Mouse (Mus musculus) heart, postnatal 36 days (tissue): ENCODE data around the gene Cc2d2a. TPM values are rescaled to one million over a fixed set of nuclear protein-coding genes. Genes with fewer than 3 reads are reported as not detected.
A peak's percentile ranks its signal among the peaks of the same experiment; 100 is the strongest.

Source experiments
- DNase-seq, 2 experiments: peaks; one replicate each; pipeline ENCODE4 v3.0.0; 2021 to 2022
- intact Hi-C: fragments of 180-260 bp; cut with DNase I; formaldehyde crosslinking; loops from one replicate; pipeline ENCODE4 v1.15.1; 2025
- total RNA-seq, 2 experiments: library from RNA; stranded (reverse); gene quantifications; 2 replicates each; pipeline ENCODE4 v1.2.3; 2021

Cc2d2a gene
- total RNA-seq, 2 experiments from 2014 or later, result 9.6 to 10.3 TPM

DNA sequence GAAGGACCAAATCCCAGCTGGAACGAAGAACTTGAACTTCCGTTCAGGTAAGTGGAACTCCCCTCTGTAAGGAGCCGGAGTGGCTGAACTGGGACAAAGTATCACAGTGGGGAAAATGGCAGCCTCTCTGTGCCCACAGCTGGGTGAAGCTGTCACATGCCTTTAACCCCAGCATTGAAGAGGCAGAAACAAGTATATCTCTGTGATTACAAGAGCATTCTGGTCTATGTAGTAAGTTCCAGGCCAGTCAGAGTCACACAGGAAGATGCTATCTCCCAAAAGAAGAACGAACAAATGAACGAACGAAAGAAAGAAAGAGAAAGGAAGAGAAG, 60.3 kb downstream of the Cc2d2a start:
- intact Hi-C loops, result no loop called here
- DNase-seq, result no peak

DNA sequence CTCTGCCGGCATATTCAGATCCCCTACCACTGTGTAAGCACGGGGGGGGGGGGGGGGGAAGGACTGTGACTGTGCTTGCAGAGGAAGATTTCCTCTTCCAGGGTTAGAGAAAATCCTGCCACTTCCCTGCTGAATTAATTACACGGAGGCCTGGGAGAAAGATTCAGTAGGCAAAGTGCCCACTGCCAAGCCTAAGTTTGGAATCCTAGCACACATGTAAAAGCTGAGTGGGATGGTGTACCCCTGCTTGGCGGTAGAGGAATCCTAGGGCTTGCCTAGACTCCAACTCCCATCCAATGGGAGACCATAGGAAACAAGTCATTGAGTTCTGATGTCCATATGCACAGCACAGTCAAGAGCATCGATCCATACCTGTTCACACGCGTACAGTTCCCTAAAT, 61.7 kb downstream of the Cc2d2a start:
- intact Hi-C loops, result no loop called here
- DNase-seq, result no peak

DNA sequence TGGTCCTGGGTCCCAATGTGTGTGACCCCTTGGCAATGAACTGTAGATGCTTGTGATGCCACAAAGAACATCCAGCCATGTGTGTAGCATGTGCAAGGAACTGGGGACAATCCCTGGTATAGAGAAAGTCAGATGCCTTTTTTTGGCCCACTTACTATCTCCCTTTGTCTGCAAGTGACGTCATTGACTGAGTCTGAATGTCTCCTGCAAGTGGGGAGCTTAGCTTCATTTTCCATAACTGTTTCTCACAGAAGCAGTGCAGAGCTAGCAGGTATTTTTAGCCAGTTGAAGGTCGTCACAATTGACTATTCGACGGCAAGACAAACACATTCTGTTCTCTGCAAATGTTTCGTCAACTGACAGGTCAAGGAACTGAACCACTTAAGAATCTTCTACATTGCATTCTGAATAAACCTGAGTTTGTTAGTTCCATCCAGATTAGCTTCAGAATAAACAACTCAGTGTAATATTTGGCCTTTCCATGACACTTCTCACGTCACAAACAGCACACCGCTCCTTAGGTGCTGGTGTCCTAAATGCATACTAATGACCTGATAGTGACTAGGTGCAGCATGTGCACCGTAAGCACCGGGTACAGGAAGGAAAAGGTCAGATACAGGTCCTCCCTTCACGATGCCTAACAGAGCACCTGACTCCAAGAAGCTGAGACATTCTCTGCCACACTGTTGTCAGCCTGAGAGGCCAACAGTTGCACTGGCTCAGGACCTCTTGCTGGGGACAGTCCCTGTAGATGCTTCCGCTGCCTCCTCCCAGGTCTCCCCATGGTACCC, 66.4 kb downstream of the Cc2d2a start:
- DNase-seq, result no peak
- intact Hi-C loops, result loop anchor here (2.0 kb wide), 1 partner anchor 14 kb away; no protein-coding TSS in a partner anchor

DNA sequence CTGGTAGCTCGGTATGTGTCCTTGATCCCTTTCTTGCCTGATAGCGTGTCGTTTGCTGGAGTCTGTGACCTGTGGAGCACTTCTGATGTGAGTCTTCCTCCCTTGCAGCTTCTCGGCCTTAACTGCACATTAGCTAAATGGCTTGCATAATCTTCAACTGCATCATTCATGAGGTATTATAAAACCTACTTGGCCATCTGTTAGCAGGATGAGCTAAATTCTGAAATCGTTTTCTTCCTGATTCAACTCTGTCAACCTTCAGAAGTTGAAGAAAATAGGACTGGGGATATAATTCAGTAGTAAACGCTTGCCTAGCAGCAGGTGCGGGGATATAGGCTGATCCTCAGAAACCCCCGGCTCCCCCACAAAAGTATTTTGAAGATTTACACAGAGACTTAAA, 70.2 kb downstream of the Cc2d2a start:
- DNase-seq, result no peak
- intact Hi-C loops, result no loop called here

DNA sequence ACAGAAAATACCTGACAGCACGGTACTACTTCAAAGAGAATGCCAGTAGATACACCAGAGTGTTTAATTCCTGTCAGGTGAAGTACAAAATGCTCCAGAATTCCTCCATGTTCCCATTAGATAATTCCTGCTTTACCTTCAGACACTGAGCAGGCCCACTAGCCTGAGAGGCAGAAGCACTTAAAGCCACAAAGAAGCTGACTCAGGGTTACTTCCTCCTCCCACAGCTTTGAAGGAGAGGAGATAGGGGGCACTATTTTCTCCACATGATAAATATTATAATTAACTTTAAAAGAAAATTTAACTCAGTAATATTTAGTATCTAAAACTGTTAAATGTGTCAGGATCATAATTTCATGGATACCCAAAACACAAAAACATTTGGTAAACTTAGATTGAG, 82.0 kb downstream of the Cc2d2a start:
- intact Hi-C loops, result no loop called here
- DNase-seq, result no peak

DNA sequence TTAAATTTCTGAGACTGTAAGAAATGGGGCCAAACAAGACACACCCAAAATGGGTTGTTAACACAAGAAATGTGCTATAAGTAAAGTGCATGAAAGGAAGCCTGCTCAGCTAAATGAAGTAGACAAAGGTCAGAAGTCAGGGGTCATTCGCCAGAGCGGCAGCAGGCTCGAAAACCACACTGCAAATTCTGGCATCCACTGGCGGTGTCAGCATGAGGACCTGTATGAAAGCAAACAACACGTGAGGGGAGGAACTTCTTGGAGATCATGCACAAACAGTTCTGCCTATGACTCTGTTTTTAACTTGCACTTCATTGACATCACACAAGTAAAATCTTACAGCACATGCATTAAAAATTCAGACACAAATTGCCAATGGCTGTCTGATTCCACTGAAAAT, 83.0 kb downstream of the Cc2d2a start:
- DNase-seq, result no peak
- intact Hi-C loops, result no loop called here

DNA sequence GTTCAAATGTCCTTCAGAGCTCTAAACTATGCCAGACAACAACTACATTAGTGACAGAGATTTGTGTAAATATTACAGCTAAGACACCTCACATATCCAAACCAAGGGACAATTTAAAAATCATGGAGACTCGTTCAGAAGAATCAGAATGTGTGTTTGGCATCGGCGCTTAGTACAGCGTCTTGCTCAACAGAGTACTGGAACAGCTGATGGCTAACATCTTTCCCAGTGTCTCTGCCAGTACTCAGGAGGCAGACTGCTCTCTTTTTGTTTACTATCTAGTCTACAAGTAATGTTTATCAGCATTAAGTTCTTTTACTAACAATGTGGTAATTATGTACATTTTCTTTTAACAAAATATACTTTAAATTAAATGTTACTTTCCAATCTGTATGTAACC, 85.9 kb downstream of the Cc2d2a start:
- intact Hi-C loops, result no loop called here
- DNase-seq, result no peak

DNA sequence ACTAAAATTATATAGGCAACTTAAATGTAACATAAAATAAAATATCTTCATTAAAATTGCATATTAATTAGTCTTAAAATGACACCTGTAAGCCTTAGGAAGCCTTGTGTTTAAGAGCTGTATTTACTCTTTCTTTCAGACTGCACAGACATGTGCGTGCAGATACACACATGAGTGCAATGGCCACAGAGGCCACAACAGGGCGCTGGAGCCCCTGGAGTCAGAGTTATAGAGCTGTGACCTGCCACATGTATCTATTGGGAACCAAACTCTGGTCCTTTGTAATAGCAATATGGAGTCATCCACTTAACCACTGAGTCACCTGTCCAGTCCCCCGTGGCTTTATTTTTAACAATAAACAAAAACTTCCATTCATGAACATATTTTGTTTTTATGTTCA, 86.9 kb downstream of the Cc2d2a start:
- no peak for DNase-seq
- intact Hi-C loops, result no loop called here

DNA sequence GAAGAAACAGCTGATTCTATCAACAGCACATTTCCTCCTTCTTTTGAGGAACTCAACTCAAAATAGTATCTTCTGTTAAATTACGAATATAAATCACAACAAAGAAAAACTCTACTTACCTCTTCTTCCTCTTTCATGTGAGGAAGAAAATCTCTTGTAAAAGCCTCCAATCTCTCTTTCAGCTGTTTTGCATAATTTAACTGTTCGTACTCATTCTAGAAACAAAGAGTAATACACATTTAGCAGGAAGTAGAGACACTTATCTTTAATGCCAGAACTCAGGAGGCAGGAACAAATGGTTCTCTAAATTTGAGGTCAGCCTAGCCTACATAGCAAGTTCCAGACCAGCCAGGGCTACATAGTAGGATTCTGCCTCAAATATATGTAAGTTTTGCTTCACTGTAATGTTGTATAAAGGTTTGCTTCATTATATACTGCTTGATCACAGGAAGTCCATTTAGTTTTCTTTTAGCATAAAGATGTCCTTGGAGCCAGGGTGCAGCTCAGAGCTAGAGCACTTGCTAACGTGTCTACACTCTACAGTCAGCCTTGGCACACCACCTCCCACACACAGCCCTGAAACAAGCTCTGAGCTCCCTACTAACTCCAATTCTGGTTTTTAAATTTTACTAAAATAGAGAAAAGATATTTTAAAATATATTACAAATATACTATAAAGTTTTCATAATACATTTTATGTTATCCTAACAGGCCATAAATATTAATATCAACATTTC, 108.6 kb downstream of the Cc2d2a start:
- no peak for DNase-seq
- intact Hi-C loops, result no loop called here

DNA sequence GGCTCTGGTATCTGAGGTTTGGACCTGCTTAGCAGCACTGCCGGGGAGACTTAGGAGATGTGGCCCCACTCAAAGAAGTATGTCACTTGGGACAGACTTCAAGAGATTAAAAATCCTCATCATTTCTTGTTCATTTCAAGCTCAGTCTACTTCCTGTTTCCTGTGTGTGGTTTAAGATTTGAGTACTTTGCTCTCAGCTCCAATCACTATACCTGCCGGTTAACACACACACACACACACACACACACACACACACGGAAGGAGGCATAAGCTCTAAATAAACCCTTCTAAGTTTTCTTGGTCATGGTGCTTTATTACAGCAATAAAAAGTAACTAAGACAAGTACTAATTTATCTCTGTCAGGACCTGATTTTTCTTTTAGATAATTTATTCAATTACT, 109.4 kb downstream of the Cc2d2a start:
- no peak for DNase-seq
- intact Hi-C loops, result no loop called here

DNA sequence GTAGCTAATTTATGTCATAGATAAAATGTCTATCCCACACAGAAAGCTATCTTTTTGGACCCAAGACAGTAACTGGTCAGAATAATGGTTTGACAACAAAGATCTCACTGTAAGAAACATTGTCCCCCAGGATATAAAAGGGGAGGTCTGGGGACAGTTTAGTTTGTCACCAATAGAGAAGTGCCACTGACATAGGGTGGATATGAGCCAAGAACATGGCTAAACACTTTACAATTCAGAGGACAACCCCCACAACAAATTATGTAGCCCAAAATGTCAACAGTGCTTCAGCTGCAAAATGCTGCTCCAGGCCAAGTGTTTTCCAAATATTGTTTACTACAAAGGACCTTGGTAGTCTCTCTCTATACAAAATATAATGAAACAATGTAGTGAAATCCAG, 114.3 kb downstream of the Cc2d2a start:
- DNase-seq, result no peak
- intact Hi-C loops, result no loop called here

DNA sequence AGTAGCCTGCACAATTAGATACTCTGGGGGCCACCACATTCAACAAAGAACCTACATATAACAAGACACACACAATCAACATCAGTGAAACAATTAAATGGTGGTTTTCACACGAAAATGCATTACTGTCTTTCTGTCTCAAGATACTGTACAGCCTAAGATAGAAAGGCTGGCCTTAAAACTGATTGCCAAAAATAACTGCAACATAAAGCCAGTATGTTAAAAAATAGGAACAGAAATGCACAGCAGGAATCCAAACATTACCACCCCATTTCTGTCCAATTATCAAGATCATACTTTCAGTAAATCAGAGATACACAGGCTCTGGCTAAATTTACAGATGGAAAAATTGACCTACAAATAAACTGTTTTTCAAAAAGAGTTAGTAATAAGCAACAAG, 114.8 kb downstream of the Cc2d2a start:
- intact Hi-C loops, result no loop called here
- no peak for DNase-seq

DNA sequence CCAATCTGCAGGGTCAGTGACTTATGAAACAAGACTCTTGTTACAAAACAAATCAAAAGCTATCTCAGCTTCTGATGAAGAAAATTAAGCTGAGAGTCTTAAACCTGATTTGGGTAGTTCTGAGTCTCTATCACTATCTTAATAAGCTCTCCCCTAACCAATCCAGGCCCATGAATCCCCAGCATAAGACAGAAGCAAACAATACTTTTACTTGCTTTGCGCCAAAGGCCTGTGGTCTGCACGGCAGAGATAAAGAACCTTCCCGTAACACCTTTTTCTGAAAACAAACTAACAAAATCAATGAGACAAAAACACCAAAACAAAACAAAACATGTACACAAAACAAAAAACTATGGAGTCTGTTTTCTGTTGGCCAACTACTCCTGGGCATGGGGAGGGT, 116.4 kb downstream of the Cc2d2a start:
- intact Hi-C loops, result no loop called here
- no peak for DNase-seq

DNA sequence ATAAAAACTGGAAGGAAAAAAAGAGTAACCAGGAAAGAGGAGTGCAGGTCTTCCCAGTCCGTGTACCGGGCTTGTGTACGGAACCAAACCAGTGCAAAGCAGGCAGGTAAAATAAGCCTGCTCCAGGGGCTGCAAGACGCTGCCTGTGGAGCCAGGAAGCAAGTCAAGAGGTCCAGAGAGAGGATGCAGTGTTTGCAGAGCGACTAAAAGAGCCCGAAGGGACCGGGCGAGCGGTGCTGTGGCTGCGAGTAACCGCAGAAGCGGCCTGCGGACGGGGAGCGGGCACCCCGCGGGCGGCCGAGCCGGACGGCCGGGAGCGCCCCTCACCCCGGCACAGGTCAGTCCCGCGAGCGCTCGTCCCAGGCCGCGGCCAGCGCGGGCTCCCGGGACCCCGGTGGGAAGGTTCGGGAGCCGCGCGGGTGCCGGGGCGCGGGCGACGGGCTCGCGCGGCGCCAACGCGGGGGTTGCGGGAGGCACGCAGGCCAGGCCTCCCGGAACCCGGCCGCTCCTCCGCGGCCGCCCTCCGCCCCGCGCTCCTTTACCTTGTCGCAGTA, 119.4 kb downstream of the Cc2d2a start:
- DNase-seq, result peak in 1 of 2 experiments; percentile 45
- intact Hi-C loops, result loop anchor here (5.0 to 10.0 kb wide), 2 partner anchors 547 to 1671 kb away; partner anchors contain the start of genes Clrn2, Cpeb2 and Qdpr

DNA sequence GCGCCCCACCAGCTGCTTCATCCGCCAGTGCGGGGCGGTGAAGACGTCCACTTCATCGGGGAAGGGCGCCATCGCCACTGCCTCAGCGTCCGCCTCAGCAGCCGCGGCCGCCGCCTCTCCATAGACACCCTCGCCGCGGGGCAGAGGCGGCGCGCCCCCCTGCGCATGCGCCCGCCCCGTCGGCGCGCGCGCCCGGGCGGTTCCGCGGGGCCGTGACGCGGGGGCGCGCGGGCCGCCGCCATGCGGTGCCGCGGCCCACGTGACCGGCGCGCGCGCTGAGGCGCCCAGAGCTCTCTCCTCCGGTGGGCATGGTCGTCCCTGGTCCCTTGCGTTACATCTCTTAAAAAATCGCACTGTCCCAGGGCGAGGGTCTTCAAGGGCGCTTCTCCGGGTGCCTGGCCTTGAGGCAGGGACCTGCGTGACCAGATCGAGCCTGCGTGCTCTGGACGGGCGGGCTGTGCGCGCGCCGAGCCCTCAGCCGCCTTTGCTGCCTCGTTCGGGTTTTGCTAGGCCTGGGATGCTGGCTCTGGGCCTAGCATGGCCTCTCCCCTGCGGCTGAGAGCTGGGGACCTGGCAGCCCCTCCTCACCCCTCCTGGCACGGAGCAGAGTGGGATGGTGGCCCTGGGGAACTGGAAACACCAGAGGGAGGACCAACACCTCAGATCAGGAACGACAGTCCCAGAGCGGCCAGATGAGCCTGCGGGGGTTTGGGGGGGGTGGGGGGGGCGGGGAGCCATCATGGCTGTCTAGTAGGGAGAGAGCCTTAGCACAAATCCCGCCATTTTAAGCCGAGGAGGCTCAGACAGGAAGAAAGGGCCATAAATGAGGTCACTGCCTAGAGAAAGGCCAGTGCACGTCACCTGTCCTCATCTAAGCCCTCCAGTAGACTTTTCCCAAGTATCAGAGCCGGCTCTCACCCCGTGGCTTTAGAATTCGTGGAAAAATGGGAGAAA, 120.1 kb downstream of the Cc2d2a start:
- peak; percentile 80 to 85 for DNase-seq
- intact Hi-C loops, result loop anchor here (5.0 to 10.0 kb wide), 2 partner anchors 547 to 1670 kb away; partner anchors contain the start of genes Clrn2, Cpeb2 and Qdpr

DNA sequence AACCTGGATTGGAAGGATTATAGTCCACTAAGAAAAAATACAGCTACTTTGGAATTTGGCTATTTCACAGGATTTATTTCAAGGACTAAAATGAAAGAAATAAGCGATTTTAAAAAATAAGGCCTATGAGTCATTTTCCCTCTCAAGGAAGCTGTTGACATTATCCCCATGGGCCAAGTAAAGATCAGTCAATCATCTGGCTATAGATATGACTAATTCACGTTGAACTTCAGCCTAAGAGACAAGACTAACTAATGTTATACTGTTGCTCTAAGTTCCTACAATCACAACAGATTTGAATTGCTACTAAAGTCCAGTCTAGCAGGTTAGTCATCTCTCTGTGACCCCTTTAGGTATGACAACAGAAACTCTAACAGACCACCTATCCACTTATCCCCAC, 121.8 kb downstream of the Cc2d2a start:
- DNase-seq, result no peak
- intact Hi-C loops, result loop anchor here (5.0 to 10.0 kb wide), 2 partner anchors 549 to 1668 kb away; partner anchors contain the start of genes Clrn2, Cpeb2 and Qdpr

DNA sequence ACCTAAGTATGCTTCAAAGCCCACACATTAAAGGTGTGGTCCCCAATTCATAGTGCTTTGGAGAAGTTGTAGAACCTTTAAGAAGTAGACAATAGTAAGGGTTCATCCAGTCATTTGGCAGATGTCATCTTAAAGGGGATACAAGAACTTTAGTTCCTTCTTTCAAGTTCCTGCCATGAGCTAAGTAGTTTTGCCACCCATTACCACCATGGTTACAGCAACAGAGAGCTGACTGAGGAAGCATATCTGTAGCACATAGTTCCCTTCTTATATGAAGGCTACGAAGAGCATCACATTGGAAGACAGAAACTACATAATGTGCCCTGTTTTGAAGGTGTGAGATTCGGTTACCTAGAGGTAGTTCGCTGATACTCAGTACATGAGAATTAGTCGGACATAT, 124.5 kb downstream of the Cc2d2a start:
- no peak for DNase-seq
- intact Hi-C loops, result loop anchor here (10.0 kb wide), 1 partner anchor 552 kb away; the partner anchor contains the start of gene Cpeb2

DNA sequence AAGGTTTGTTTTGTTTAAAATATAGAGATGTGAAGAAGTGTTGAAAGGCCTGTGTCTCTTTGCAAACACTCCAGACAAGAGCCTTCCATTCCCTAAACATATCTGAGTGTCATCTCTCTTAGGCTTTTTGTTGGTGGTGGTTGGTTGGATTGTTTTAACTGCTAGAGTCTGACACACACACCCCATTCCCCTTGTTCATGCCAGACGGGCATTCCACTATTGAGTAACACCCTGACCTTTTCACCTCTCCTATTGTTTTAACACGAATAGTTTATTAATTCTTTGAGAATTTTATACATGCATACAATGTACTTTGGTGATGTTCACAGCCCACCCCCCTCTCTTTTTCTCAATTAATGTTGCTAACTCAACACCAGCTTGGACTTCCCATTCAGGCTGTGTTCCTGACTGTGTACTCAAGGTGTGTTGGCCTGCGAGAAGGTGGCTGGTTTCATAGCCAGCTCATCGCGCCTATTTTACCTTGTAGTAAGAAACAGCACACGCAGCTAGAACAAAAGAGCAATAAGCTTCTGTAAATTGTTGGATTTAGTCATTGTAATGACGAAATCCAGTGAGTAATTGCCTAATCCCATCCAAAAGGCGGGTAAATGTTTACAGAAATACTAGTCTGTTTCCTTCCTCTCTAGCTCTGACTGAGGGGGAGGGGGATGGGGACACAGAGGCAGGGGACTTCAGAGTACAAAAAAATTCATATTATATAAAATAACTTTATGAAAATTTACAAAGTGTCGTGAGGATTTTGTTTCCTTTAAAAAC, 126.0 kb downstream of the Cc2d2a start:
- intact Hi-C loops, result loop anchor here (10.0 kb wide), 1 partner anchor 553 kb away; the partner anchor contains the start of gene Cpeb2
- no peak for DNase-seq
